Mouse (Mus musculus): ENCODE measurements around the gene Tmsb10. TPM values are rescaled to one million over a fixed set of nuclear protein-coding genes. Genes with fewer than 3 reads are reported as not detected.

The Tmsb10 gene
- total RNA-seq (2021) = 10 to 100 TPM; 61.2 to 79.8 TPM
- long read RNA-seq, experiment 1, transcript Tmsb10-203 (3 exons, 570 nt) = major isoform, 251 of 485 reads
- long read RNA-seq, experiment 1, transcript Tmsb10-202 (2 exons, 690 nt) = minor isoform, 224 of 485 reads
- long read RNA-seq, experiment 1, partial matches to known transcripts = 5 of 485 reads
- long read RNA-seq, experiment 1, other reads (novel, unspliced or antisense) = 3 of 485 reads
- long read RNA-seq, experiment 2, transcript Tmsb10-203 (3 exons, 570 nt) = major isoform, 190 of 364 reads
- long read RNA-seq, experiment 2, transcript Tmsb10-202 (2 exons, 690 nt) = minor isoform, 166 of 364 reads
- long read RNA-seq, experiment 2, partial matches to known transcripts = 0 of 364 reads
- long read RNA-seq, experiment 2, other reads (novel, unspliced or antisense) = 8 of 364 reads

DNA sequence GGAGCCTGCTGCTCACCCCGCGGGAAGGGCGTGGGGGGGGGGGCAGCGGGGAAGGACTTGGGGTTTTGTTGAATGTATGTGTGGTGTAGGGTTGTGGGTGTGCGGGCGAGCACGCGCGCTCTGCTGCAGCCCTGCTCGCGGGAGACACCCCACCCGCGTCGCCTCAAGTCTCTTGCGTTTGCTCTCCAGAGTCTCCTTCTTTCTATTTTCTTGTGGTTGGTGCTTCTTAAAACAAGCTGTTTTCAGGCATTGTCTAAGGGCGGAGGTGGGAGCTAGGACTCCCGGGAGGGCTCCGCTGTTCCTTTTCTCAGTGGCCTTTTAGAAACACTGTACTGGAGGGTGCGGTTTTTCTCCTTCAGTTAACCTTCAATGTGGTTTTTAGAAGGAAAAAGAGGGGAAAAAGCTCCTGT is at the start of gene Tmsb10:
Gene Tmsb10 (minus strand): TSS at position 87 of the 410 bp plus-strand sequence.
- intact Hi-C loops (cut with DNase I) = no loop called here
- no peak for DNase-seq

- no peak for DNase-seq
- intact Hi-C loops (cut with DNase I) = no loop called here
Measured at GRCm38 (mm10) chr6:73003601-73004000, 45.1 kb upstream of the Tmsb10 start.

DNA sequence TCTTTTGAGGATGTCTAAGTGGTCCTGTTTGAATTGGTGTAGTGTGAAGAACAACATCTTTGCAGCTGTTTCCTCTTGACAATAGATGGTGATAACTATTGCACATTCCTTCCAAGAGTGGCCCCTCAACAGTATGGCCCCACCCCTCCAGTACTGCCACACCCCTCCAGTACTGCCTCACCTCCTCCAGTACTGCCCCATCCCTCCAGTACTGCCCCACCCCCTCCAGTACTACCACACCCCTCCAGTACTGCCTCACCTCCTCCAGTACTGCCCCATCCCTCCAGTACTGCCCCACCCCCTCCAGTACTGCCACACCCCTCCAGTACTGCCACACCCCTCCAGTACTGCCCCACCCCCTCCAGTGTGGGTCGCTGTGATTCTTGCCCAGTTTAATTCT is 43.8 kb upstream of the Tmsb10 start:
- intact Hi-C loops (cut with DNase I) = no loop called here
- DNase-seq = no peak

- intact Hi-C loops (cut with DNase I) = no loop called here
- DNase-seq = no peak
Measured at GRCm38 (mm10) chr6:72998809-72999208, 40.3 kb upstream of the Tmsb10 start.

GRCm38 (mm10) chr6:72993688-72994082 is 35.1 kb upstream of the Tmsb10 start:
- intact Hi-C loops (cut with DNase I) = no loop called here

DNA sequence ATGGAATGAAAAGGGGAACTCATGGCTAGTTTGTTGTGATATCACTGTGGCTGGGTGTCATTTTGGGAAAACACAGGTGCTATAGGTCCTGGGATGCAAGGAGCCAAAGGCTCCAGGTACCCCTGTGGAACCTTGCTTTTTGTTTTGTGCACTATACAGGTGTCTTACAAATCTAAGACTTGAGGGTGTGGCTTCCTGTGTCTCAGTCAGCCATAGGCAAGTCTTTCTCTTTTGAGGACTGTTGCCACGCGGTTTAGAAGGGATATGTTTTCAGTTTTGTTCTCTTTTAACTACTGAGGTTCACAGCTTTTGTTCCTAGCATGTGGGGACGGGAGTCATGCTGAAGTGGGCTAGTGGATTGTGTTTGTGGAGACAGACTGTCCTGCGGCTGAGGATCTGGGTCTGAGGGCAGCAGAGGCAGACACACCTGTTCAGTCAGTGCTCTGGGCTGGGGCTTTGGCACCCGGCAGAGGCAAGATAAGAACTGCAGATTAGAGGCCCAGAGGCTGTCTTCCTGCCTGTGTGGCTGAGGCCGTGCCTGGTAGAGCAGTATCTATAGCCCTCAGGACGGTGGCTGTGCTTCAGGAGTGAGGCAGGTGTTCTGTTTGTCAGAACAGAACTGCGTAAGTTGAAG is 34.6 kb upstream of the Tmsb10 start:
- intact Hi-C loops (cut with DNase I) = no loop called here
- DNase-seq = no peak

More at GRCm38 (mm10) chr6:72993688-72994082, 35.1 kb upstream of the Tmsb10 start:
- DNase-seq = no peak

DNA sequence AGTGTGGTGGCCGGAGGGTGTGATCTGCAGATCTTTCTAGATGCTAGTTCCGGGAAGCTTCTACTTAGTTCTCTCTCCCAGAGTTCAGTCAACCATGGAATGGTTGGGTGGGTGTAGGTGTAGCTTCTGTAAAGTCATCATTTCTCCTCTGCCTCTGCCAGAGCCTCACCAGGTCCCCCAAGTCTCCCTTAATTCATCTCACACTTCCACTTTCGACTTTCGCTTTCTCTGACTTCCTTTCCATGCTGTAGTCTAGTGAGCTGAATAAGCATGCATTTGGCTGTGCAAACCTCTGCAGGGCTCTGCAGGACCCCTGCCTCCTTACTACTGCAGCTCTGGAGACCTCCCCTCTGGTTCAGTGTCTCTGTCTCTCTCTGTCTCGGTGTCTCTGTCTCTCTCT is 31.7 kb upstream of the Tmsb10 start:
- no peak for DNase-seq
- intact Hi-C loops (cut with DNase I) = no loop called here

DNA sequence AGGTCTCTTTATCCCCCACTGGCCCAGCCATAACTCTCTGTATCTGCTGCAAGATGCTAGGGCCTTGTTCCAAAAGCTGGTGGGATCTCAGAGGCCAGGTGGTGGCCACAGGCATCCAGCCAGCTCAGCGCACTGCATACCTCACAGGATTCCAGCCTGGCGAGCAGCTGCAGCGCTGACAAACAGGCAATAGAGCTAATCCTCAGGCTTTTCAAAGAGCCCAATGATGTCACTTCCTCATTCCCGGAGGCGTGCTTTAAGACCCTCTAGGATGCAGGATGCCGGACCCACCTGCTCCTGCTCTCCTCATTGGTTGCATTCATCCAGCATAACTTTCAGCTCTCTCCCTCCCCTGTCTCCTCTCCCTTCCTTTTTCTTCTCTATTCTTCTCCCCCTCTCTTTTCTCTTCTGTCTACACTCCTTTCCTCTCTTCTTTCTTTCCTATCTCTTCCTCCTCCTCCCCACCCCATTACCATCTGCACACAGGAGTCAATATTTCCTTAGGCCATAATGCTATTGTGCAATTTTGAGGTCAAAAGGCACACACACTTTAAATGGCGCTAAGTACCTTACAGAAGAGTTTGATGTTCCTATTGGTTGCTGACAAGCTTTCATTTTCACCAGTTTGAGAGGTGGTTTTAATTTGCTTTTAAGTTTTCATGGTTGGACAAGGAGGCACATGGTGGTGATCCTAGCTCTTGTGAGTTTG is 30.6 kb upstream of the Tmsb10 start:
- intact Hi-C loops (cut with DNase I) = no loop called here
- no peak for DNase-seq

GRCm38 (mm10) chr6:72982506-72982905 is 24.0 kb upstream of the Tmsb10 start:
- no peak for DNase-seq
- intact Hi-C loops (cut with DNase I) = no loop called here

GRCm38 (mm10) chr6:72981851-72982250 is 23.3 kb upstream of the Tmsb10 start:
- DNase-seq = no peak
- intact Hi-C loops (cut with DNase I) = no loop called here

GRCm38 (mm10) chr6:72981124-72981651 is 22.6 kb upstream of the Tmsb10 start:
- DNase-seq = peak; percentile 30 to 47
- intact Hi-C loops (cut with DNase I) = no loop called here

GRCm38 (mm10) chr6:72976866-72977265 is 18.3 kb upstream of the Tmsb10 start:
- DNase-seq = no peak
- intact Hi-C loops (cut with DNase I) = no loop called here

- intact Hi-C loops (cut with DNase I) = no loop called here
- DNase-seq = no peak
Measured at GRCm38 (mm10) chr6:72971074-72971473, 12.5 kb upstream of the Tmsb10 start.

- no peak for DNase-seq
- intact Hi-C loops (cut with DNase I) = no loop called here
Measured at GRCm38 (mm10) chr6:72969787-72970186, 11.2 kb upstream of the Tmsb10 start.

- no peak for DNase-seq
- intact Hi-C loops (cut with DNase I) = no loop called here
Measured at GRCm38 (mm10) chr6:72965199-72965598, 6.7 kb upstream of the Tmsb10 start.

- DNase-seq = no peak
- intact Hi-C loops (cut with DNase I) = no loop called here
Measured at GRCm38 (mm10) chr6:72962281-72962741, 3.8 kb upstream of the Tmsb10 start.

DNA sequence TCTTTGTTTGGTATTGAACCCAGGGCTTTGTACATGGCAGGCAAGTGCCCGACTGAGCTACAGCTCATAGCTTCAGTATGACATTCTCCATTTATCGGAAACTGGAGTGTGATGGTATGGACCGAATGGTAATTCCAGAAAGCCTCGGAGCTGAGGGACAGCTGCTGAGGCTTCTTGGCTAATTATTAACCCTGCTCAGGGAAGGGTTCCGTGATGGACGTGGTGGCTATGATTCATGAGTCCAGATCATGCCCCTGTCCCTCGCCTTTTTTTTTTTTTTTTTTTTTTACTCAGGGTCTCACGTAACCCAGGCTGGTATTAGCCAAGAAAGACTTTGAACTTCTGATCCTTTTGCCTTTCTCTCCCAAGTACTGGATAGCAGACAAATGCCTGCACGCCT is 3.1 kb upstream of the Tmsb10 start:
- no peak for DNase-seq
- intact Hi-C loops (cut with DNase I) = no loop called here

DNA sequence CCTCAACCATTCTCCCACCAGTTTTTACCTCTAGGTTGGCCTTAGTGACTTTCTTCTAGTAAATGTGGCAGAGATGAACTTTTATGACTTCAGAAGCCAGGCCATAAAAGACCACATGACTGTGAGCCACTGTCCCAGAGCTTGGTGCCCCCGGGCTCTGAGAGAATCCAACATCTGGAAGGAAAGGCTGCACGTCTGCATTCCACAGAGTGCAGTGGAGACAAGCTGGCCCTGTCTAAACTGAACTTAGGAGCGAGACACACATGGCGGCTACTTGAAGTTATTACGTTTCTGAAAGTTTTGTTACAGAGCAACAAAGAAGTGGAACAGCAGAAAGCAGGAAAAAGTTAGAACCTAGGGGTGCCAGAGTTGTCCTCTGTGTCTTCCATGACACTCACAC is 2.1 kb upstream of the Tmsb10 start:
- no peak for DNase-seq
- intact Hi-C loops (cut with DNase I) = no loop called here

GRCm38 (mm10) chr6:72959175-72959574 is 627 bp upstream of the Tmsb10 start:
- intact Hi-C loops (cut with DNase I) = no loop called here
- DNase-seq = no peak

GRCm38 (mm10) chr6:72957676-72958641 is 589 bp downstream of the Tmsb10 start:
- intact Hi-C loops (cut with DNase I) = no loop called here
- peak; percentile 72 to 91 for DNase-seq
